Mouse (Mus musculus) layer of hippocampus, adult 8-10 months (tissue): Measurements from ENCODE around the gene Tnfrsf13c. TPM values are rescaled to one million over a fixed set of nuclear protein-coding genes. Genes with fewer than 3 reads are reported as not detected.

Experiments
- DNase-seq, 2 experiments: peaks; one replicate each; pipeline ENCODE4 v3.0.0; 2022; ENCODE audit warnings: low spot score in 2 of 2
- total RNA-seq, 4 experiments: library from RNA; stranded (reverse); gene quantifications; 2 replicates each; pipeline ENCODE4 v1.2.4; 2022

Gene Tnfrsf13c
- total RNA-seq, 4 experiments from 2014 or later, result 0.69 to 0.80 TPM; not detected in 2

DNA sequence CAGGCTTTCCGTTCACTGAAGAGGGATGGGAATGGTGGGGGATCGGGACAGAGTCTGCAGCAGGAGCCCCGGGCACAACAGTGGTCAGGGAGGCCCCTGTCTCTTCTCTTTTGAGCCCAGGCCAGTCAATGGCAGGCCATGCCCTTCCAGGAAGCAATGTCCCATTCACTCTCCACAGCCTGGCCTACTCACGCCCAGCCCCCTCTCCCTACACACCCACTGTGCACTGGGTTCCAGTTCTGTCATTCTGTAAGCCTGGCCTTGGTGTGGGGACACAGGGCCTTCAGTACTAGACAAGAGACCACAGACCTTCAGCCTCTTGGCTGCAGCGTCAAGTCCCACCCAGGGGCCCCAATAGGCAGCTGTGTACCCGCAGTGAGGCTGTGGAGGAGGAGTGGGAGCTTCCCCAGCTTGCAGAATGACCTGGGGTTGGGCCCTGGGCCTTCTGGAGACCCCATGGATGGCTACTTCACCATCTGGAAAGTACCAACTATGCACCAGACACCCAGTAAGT, 6.0 kb upstream of the Tnfrsf13c start:
- no peak for DNase-seq

DNA sequence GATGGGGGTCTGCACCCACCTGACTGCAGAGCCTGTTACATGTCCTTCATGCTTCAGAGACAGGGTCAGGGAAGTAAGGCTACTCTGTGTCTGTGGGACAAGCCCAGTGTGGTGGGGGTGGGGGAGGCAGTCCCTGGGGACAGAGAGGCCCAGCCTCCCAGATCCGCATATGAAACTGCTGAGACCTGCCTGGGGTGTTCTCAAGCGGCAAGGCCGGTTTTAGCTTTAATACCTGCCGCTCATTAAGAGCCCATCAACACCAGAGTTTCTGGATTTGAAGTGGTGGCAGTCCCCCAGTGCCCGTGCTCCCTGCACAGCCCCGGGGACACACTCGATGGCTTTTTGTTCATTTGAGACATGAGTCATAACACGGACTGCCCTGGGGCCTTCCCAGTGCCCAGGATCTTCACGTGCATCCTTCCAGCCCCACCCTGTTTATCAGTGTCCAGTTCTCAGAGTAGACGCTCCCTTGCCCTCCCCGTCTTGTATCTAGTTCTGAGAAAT, 5.4 kb upstream of the Tnfrsf13c start:
- DNase-seq, result no peak

DNA sequence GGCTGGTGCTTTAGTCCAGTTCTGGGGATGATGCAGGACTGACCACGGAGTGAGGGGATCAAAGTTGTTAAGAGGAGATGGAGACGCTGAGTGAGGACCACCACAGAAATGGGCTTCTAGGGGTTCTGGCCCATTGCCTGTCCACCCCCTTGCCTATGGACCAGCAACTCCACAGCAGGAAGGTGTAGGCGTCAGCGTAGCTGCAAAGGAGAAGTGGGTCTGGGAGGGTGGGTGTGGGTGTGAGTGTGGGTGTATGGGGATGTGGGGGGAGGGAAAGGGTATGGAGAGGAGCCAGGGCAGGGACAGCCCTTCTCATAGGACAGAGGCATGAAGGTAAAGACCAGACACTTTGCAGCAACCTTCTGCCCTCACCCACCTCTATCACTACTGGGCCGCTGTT, 1.6 kb upstream of the Tnfrsf13c start:
- no peak for DNase-seq

DNA sequence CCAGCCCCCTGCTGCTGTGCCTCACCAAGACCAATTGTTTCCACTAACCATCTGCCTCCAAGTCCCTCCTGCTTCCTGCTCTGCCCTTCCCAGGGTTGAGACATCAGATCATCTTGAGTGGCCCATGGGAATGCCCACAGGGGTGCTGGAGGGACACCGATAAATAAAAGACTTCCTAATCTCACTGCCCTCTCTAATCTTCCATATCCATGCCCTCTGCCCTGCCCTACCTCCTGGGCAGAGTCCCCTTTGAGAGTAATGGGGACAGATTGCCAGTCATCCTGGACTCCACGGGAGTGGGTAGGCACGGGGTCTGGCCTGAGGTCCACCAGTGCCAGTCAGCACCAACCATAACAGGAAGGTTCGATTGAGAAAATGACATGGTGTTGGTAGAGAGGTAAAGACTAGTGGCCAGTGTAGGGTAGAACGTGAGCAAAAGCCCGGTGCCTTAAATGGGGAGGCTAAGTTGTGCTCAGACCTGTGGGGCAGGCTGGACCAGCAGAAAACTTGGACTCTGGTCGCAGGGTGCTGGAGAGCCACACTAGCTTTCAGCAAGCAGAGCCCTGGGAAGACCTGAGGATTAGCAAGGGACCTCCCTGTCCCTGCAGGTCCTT, 540 bp upstream of the Tnfrsf13c start:
- no peak for DNase-seq

DNA sequence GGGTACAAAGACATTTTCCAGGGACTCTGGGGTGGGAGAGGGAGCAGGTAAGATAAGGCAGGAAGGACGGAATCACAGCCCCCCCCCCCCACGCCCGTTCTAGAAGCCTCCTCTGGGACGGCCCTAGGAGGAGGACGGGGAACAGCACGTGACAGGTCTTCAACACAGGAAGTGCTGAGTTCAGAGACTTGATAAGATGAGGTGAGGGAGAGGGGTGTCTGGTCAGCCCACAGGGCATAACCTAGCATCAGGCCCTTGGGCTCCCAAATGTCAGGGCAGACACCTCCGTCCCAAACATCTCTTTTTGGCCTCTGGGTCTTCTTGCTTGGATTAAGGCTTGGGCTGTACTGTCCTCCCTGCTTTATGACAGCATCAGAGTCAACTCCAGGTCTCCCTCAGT, 918 bp downstream of the Tnfrsf13c start:
- DNase-seq, result no peak

DNA sequence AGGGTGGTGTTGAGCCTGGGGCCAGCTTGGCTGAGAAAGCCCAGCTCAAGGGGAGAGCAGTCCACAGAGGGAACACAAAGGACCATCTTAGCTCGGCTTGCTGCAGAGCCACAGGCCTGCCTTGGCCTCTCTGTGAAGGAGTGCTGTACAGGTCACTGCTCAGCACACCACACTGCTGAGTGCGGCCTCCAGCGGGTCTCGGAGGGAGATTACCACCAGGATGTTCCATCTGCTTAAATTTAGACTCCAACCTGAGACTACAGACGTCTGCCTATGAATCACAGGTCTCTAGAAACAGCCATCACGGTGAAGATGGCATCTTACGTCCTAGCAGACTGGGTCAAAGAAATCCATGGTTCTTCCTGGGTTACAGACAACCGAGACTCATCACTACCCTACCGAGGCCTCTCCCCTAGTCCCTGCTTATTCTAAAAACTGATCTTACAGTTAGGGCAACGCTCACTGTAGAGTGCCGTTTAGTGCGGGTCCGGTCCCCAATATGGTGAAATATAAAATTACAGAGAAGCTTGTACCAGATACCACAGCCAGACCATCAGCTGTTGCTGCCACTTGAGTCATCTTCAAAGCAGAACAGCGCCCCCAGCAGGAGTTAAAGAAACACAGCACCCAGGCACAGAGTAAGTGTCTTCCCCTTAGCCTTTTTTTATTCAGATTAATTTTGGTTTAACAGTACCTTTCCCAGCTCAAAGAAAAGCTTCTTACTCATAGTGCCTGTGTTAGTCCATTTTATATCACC, 2.9 kb downstream of the Tnfrsf13c start:
- DNase-seq, result no peak

DNA sequence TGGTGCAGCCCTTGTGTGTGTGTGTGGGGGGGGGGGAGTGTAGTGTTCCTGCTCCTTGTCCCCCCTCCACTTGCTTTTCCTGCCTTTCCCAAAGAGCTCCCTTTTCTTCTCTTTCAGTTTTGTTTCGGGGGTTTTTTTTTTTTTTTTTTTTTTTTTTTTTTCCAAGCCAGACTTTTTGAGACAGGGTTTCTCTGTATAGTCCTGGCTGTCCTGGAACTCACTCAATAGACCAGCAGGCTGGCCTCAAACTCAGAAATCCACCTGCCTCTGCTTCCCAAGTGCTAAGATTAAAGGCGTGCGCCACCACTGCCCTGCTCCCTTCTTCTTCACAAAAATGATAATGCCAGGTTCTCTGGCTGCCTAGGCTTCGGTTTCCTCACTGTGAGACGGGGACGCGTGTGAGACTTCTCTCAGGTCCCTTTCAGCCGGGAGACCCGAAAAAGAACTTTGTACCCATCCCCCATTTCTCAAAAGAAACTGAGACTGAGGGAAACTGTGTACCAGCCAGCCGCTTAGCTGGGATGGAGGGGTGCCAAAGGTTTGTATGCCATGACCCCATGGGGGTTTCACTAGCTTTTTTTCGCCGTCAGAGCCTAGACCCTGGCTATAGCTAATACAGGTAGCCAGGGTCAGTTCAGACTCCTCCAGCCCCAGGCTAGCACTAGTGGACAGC, 4.0 kb downstream of the Tnfrsf13c start:
- no peak for DNase-seq

DNA sequence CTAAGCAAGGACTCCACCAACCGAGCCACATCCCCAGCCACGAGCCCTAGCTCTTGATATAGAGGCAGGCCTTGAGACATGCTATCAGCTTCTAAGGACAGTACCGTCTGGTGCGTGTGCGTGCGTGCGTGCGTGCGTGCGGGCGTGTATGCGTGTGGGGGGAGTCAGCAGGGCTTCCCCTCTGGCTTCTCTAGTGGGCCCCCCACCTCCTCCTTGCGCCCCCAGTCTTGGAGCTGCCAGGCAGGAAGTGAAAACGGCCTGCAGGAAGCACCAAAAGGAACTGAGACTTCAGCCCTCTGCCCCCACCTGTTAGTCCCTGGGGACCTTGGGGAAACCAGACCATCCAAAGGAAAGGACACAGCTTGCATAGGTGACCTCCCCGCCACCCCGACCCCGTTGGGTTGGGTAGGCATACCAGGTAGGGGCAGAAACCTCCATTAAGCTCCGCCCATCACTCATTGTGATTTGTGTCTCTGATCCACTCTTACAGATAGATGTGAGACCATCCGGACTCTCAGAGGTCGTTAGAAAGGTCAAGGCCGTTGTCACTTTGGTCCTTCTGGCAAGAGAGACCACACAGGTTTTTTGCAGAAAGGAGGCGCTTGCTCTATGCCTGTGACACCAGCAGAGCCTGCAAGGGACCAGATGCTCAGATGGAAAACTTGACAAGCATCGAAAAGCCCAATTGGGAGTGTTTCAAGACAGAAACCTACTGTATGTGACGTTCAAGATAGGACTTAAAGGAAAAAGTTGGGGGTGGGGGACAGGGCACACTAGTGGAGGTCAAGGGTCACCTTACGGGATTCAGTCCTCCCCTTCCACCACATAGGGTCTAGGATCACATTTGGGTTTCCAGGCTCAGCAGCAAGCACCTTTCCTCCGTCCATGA, 5.1 kb downstream of the Tnfrsf13c start:
- DNase-seq, result no peak

DNA sequence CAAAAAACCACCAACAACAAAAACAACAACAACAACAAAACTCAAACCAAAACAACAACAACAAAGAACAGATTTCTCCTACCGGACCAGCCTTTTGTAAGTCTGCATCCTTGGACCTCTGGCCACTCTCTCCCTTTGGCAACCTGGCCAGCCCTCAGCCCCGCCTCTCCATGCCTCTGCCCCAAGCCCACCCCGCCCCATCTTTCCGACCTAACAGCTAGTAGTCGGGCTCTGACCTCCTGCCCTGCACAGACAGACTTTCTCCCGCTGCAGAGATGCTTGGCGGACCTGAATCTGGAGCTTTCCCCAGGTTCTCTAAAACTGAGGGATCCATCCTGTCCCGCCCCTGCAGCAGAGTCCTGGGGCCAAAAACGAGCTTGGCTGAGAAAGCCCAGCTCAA, 6.2 kb downstream of the Tnfrsf13c start:
- DNase-seq, result no peak

DNA sequence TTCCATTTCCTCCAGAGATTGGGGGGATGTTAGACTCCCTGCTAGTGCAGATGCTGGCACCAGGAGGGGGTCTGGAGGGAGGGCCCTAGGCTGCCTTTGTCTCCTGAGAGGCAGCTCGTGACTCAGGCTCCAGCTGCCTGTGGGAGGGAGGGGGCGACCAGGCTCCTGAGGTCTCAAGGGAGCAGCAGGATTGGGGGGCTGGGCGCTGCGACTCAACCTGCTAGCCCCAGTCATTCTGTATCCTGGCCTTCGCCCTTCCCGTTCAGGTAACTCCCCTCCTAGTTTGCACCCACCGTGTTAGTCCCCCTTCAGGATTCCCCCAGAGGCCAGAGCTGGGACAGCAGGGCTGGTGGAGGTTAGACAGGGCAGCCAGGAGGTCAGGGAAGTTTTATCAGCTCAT, 7.1 kb downstream of the Tnfrsf13c start:
- DNase-seq, result no peak

DNA sequence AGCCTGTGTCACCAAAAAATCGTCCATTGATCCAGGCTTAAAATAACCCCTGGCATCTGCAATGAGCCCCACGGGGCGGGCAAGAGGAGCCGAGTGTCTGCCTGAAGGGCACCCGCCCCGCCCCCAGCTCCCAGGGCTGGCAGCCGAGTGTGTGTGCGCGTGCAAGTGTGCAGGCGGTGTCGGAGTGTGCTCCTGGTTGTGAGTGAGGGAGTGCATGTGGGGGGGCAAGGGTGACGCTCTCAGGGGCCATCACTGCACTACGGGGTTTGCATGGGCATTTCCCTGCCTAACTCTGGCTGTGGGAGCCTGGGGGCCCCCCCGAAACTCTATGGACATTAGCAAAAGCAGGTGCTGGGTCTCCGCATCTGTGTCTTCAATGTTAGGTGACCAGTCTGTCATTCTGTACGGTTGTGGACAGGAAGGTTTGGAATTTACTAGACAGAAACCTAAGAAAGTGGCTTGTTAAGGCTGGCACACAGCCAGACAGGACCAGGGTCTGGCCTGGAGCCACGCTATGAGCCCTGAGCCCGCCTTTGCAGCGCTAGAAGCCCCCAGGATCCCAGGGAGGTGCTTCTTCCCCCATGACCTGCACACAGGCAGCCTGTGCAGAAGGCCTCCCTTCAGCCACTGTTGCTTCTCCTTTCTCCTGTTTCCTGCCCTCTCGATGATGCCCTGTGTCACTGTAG, 7.9 kb downstream of the Tnfrsf13c start:
- no peak for DNase-seq

DNA sequence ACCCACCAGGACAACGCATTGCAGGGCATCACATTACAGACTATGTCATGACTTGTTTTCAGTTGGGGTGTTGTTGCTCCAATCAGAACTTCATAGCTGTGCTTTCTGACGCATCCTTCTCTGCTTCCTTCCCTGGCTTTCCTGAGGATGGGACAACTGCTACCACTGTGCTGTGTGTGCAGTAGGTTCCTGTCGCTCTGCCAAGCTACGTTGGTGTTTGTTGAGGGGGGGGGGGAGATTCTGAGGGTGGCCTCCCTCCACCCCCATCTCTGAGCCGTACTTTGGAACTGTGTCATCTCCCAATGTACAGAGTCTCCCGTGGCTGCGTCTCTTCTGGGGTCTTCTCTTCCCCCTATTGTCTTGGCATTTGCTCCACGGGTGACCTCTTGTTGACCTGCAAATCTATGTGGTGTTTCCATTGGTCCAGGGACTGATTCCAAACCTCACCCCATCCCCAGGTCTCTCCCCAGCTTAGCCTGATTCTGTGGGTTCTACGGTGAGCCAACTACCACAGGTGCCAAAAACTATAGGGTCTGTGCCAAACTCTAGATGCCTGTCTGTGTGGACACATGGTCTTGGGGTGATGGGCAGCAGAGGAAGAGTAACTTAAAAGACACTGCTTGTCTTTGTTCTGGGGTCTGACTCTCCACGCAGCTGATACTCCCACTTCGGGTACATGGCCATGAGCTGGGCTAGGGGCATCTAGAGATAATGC, 8.7 kb downstream of the Tnfrsf13c start:
- no peak for DNase-seq

DNA sequence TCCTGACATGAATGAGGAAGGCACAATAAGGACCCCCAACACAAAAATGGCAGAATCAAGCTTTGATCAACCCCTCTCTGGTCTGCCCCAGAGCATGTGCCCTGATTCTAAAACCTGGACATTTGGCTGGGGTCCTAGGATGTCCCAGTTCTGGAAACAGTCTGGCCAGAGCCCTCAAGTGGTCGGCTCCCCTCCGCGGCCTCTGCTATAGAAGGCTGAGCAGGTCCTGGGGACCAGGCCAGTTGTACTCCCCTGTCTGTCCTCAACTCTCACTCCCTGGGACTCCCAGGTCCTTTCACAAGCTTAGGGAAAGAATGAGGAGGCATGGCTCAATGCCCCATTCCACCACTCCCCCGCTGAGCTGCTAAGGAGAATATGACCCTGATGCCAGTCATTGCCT, 10.9 kb downstream of the Tnfrsf13c start:
- no peak for DNase-seq

DNA sequence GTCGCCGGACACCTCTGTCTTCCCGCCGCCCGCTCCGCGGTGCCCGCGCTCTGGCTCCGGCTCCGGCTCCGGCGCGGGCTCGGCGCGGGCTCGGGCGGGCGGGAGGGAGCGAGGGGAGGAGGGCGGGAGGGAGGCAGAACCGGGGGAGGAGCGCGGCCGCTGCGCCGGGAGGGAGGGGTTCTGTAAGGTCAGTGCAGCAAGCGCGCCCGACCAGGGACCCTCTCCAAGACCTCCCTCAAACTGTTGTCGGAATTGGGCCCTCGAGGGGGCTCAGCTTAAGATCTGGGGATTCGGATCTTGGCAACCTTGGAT, 11.5 kb downstream of the Tnfrsf13c start, which contains the start of gene Shisa8:
Gene Shisa8, minus strand, starts transcription at position 64 of the 312 bp plus-strand sequence.
- no peak for DNase-seq

DNA sequence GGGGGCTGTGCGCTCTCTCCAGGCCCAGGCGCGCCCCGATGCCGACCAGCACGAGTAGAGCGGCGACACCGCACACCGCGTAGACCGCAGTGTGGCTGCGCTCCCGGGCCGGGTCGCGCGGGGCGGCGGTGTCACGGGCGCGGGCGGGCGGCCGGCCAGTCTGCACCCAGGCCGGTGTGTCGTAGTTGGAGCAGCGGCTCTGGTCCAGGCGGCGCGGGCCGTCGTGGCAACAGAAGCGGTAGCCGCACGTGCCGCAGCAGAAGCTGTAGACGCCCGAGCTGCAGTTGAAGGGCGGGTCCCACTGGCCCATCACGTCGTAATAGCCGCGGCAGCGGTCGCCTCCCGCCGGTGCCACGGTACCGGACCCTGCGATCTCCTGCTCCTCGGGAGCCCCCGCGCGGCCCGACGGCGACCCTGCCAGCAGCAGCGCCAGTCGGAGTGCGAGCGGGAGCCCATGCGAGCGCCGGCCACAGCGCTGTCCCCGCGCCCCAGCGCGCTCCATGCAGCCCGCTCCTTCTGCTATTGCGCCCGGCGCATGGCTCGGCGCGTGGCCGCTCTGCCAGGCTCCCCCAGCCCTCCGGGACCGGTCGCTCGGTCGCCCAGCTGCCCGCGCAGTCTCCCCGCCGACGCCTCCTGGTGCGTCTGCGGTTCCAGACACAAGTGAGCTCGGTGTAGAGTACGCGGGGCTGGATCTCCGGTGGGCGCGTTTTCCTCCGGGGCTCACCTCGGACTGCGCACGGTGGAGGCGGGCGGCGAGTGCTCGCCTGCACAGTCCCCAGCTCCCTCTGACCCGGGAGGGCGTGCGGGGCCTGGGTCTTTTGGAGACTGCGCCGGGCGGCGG, 12.0 kb downstream of the Tnfrsf13c start:
- DNase-seq, result no peak

DNA sequence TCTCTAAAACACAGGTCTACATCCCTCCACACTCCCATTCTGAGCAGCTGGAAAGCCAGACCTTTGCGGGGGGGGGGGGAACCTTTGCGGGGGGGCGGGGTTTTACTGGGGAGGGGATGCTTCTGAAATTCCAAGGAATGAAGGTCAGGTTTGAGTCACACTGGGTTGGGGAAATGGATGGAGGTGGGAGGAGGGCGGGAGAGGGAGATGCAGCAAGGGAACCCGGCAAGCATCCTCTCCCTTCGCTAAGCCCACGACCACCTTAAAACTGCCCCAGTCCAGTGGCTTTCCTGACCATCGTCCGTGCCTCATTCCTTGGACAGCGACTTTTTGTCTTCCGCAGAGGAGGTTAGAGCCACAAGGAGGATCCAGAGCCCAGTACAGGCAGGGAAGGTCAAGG, 12.9 kb downstream of the Tnfrsf13c start:
- DNase-seq, result no peak

DNA sequence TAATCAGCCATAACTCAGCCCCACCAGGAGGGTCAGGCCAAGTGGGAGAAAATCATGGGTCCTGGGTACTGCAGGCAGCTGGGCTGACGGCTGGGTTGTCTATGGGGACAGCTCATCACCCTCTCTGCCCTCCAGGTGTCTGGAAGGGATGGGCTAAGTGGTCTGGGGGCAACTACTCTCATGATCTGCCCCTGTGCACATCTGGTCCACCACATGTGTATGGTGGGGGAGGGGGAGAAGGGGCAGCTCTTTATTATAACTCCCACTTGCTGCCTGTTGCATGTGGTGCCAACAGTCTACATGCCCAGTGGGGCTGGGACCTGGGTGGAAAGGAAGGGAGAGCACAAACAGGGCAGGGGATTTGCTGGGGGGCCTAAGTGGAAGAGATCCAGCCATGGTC, 13.4 kb downstream of the Tnfrsf13c start:
- DNase-seq, result no peak

DNA sequence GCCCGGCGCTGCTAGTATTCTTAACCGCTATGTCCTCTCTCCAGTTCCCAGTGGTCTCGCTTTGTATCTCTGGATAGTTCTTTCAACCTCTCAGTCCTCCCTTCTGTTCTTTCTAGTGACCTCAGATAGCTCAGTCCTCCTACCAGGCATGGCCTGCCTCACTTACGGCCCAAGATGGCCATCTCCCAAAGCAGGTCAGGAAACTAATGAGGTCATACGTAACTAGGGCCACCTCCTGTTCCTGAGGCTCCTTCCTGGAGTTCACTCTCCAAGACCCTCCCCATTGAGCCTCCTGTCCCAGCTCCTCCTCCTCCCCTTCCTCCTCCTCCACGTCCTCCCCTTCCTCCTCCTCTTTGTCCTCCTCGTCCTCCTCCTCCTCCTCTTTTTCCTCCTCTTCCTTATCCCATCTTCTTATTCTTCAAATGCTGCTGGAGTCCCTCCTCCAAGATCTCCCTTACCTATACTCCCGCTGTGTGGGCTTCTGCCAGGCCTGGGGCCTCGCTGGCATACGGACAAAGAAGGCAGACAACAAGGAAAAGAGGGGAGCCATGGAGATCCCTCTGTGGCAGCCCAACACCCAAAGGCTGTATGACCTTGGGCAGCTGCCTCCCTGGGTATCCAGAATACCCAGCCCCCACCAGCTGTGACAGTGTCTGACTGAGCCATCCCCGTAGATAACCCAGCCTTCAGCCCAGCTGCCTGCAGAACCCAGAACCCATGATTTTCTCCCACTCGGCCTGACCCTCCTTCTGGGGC, 14.7 kb downstream of the Tnfrsf13c start:
- no peak for DNase-seq
